Mouse (Mus musculus): ENCODE data around the gene Hacd4. TPM values are rescaled to one million over a fixed set of nuclear protein-coding genes. Genes with fewer than 3 reads are reported as not detected.
"Not testable (repeated sequence)": the region's sequence is repeated elsewhere in the genome, so short reads cannot be mapped to it uniquely, and the experiment has no call there.

The Hacd4 gene
- total and polyA plus RNA-seq, 2 experiments from 2014 or later, result 4.4 to 5.0 TPM

- no peak overlapping the region for H3K4me3 ChIP-seq (ENCODE audit: low read length)
- H3K4me2 ChIP-seq (ENCODE audit: low read depth, low read length), result no peak overlapping the region
- WGBS, result 70% methylated on average over 6 of the region's 6 CpGs
- DNase-seq (ENCODE audit: low spot score), result no peak
- H3K36me3 ChIP-seq (ENCODE audit: insufficient read depth, low read length), result peaks cover 13% of the 10 kb centered on the region; the same call in 1 of the 2 replicates
- no peak for TF ChIP-seq CTCF (IDR thresholded peaks at IDR 0.05; ENCODE audit: low read depth)
- ATAC-seq, result no peak
- H3K4me1 ChIP-seq (ENCODE audit: insufficient read depth, low read length), result no peaks in the 10 kb centered on the region
- no peak overlapping the region for H3K9ac ChIP-seq (replicated peaks; ENCODE audit: low read length)
- no peaks in the 10 kb centered on the region for H3K27me3 ChIP-seq (ENCODE audit: insufficient read depth, low read length)
- no peaks in the 10 kb centered on the region for H3K9me3 ChIP-seq (ENCODE audit: low read length)
- no peak overlapping the region for H3K27ac ChIP-seq
Measured at GRCm38 (mm10) chr4:88396995-88397521, 41.7 kb downstream of the Hacd4 start.

DNA sequence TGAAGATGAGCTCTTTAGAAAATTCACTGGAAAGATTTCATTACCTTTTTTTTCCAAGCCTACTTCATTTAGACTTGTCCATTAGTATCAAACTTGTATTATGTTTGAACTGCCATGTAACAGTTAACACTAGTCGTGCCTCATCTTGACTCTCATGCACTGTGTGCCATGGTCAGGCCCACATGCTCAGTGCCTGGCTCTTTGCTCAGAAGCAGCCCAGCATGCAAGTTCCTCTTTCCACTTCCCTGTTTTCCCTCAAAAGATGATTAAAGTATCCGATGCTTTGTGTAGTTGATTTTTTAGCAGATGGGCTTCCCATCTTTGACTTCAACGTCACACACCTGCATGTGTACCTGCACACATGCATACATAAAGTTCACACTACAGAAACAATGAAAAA lies 43.0 kb downstream of the Hacd4 start:
- Histone ChIP-seq H3K27ac (no peak overlapping the region), H3K27me3 (ENCODE audit: insufficient read depth, low read length) (no peaks in the 10 kb centered on the region), H3K4me3 (ENCODE audit: low read length) (no peak overlapping the region), H3K4me1 (ENCODE audit: insufficient read depth, low read length) (no peaks in the 10 kb centered on the region), H3K9me3 (ENCODE audit: low read length) (no peaks in the 10 kb centered on the region), H3K4me2 (ENCODE audit: low read depth, low read length) (no peak overlapping the region), H3K9ac (replicated peaks; ENCODE audit: low read length) (no peak overlapping the region), H3K36me3 (ENCODE audit: insufficient read depth, low read length) (peaks cover 13% of the 10 kb centered on the region; the same call in 1 of the 2 replicates)
- DNase-seq (ENCODE audit: low spot score), result no peak
- WGBS, result 95% methylated on average over 3 of the region's 3 CpGs
- TF ChIP-seq CTCF (IDR thresholded peaks at IDR 0.05; ENCODE audit: low read depth), result no peak
- ATAC-seq, result no peak

GRCm38 (mm10) chr4:88390596-88390995 lies 48.1 kb downstream of the Hacd4 start:
- not testable (repeated sequence) for H3K9ac ChIP-seq (replicated peaks; ENCODE audit: low read length); H3K4me2 ChIP-seq (ENCODE audit: low read depth, low read length); H3K36me3 ChIP-seq (ENCODE audit: insufficient read depth, low read length); H3K4me1 ChIP-seq (ENCODE audit: insufficient read depth, low read length); H3K27ac ChIP-seq; ATAC-seq; H3K9me3 ChIP-seq (ENCODE audit: low read length); H3K27me3 ChIP-seq (ENCODE audit: insufficient read depth, low read length); DNase-seq (ENCODE audit: low spot score); H3K4me3 ChIP-seq (ENCODE audit: low read length)
- WGBS, result 38% methylated on average over 1 of the region's 1 CpGs

- no peaks in the 10 kb centered on the region for H3K9me3 ChIP-seq (ENCODE audit: low read length)
- H3K4me1 ChIP-seq (ENCODE audit: insufficient read depth, low read length), result no peaks in the 10 kb centered on the region
- H3K36me3 ChIP-seq (ENCODE audit: insufficient read depth, low read length), result peaks cover 8% of the 10 kb centered on the region; the same call in 1 of the 2 replicates
- no peak overlapping the region for H3K9ac ChIP-seq (replicated peaks; ENCODE audit: low read length)
- no peaks in the 10 kb centered on the region for H3K27me3 ChIP-seq (ENCODE audit: insufficient read depth, low read length)
- DNase-seq (ENCODE audit: low spot score), result no peak
- no peak for TF ChIP-seq CTCF (IDR thresholded peaks at IDR 0.05; ENCODE audit: low read depth)
- H3K27ac ChIP-seq, result no peak overlapping the region
- ATAC-seq, result no peak
- H3K4me2 ChIP-seq (ENCODE audit: low read depth, low read length), result no peak overlapping the region
- no peak overlapping the region for H3K4me3 ChIP-seq (ENCODE audit: low read length)
- WGBS, result 86% methylated on average over 1 of the region's 1 CpGs
Measured at GRCm38 (mm10) chr4:88390036-88390435, 48.7 kb downstream of the Hacd4 start.

DNA sequence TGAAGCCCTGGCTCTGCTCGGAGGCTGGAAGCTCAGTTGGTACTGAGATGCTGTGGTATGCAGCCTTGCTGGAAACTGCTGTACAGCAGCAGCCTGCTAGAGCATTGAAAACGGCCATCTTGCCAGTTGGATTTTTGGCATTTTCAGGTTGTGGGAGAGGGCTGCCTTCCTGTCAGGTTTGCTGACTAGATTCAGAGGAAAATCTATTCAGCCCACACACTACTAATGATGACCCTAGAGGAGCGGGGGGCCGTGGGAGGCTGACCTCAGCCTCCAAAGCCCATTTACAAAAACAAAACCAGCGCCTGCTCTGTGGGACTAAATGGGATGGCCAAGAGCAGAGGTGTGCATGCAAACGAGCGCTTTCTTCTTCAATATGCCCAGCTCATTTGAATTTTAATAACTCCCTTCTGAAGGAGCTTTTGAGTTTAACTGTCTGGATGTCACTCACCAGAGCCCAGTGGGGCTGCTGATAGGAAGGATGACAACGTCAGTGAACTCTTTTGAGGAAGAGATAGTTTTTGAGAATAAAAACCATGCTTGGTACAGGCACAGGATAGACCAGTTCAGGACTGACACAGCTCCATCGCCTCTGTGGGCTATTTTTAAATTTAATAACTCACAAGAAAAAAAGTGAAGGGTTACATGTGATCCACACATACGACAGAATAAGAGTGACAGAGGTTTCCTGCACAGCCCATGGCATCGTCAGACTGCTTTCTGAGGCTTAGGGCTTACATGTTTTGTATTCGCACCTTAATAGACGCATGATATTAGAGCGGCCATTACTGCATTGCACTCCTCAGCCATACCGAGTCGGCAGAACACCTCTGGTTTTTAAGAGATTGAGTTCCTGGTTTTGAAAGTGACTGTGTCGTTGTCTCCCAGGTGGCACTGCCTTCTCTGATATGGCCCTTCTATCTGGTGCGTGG lies 66.2 kb downstream of the Hacd4 start:
- WGBS, result 48% methylated on average over 18 of the region's 18 CpGs
- TF ChIP-seq CTCF (IDR thresholded peaks at IDR 0.05; ENCODE audit: low read depth), result no peak
- no peak overlapping the region for H3K4me3 ChIP-seq (ENCODE audit: low read length)
- H3K27ac ChIP-seq, result no peak overlapping the region; the same call in 1 of the 2 replicates
- H3K36me3 ChIP-seq (ENCODE audit: insufficient read depth, low read length), result no peaks in the 10 kb centered on the region
- H3K9ac ChIP-seq (replicated peaks; ENCODE audit: low read length), result no peak overlapping the region
- no peaks in the 10 kb centered on the region for H3K4me1 ChIP-seq (ENCODE audit: insufficient read depth, low read length)
- H3K9me3 ChIP-seq (ENCODE audit: low read length), result no peaks in the 10 kb centered on the region
- no peak overlapping the region for H3K4me2 ChIP-seq (ENCODE audit: low read depth, low read length)
- no peaks in the 10 kb centered on the region for H3K27me3 ChIP-seq (ENCODE audit: insufficient read depth, low read length)
- ATAC-seq, result peak; percentile 40; the same call in 1 of the 2 replicates
- peak; percentile 29 for DNase-seq (ENCODE audit: low spot score)

DNA sequence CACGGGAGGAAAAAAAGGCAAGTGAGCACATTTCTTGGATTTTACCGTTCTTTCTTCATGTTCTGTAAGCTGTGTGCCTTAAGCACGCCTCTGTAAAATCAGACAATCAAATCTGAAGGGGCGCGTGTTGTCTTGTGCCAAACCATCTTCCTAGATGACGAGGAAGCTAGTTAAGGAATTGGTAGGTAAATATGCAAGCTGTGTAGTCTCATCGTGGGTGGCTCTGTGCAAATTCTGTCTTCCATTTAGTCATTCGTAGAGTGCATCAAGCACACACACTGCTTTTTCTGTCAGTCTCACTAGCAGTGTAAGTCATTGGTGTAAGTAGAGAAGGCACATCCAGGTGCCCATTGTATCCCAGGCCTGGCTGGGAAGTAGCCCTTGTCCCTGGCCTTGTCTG lies 67.9 kb downstream of the Hacd4 start:
- Histone ChIP-seq H3K4me1 (ENCODE audit: insufficient read depth, low read length) (no peaks in the 10 kb centered on the region), H3K4me2 (ENCODE audit: low read depth, low read length) (no peak overlapping the region), H3K9ac (replicated peaks; ENCODE audit: low read length) (no peak overlapping the region), H3K4me3 (ENCODE audit: low read length) (no peak overlapping the region), H3K36me3 (ENCODE audit: insufficient read depth, low read length) (no peaks in the 10 kb centered on the region), H3K27me3 (ENCODE audit: insufficient read depth, low read length) (no peaks in the 10 kb centered on the region), H3K27ac (no peak overlapping the region), H3K9me3 (ENCODE audit: low read length) (no peaks in the 10 kb centered on the region)
- DNase-seq (ENCODE audit: low spot score), result no peak
- no peak for TF ChIP-seq CTCF (IDR thresholded peaks at IDR 0.05; ENCODE audit: low read depth)
- WGBS, result 83% methylated on average over 8 of the region's 8 CpGs
- no peak for ATAC-seq

DNA sequence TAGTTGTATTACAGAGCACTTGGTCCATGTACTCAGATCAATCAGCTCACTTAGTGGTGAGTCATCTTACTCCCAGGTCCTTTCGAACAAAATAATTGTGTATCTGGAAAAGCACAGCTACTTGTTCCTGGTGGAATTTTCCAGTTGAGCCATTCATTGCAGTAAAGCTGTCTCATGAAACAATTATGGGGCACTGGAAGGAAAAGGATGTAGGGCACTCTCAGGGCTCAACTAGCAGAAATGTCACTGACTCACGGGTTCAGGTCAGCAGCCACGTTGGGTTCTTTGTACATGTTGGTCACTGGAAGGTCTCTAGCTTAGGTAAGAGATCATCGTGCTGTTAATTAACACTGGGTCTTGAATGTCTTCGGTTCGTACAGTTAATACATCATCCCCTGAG lies 68.8 kb downstream of the Hacd4 start:
- Histone ChIP-seq H3K9ac (replicated peaks; ENCODE audit: low read length) (no peak overlapping the region), H3K36me3 (ENCODE audit: insufficient read depth, low read length) (no peaks in the 10 kb centered on the region), H3K27ac (no peak overlapping the region), H3K4me2 (ENCODE audit: low read depth, low read length) (no peak overlapping the region), H3K9me3 (ENCODE audit: low read length) (no peaks in the 10 kb centered on the region), H3K27me3 (ENCODE audit: insufficient read depth, low read length) (no peaks in the 10 kb centered on the region), H3K4me3 (ENCODE audit: low read length) (no peak overlapping the region), H3K4me1 (ENCODE audit: insufficient read depth, low read length) (no peaks in the 10 kb centered on the region)
- no peak for TF ChIP-seq CTCF (IDR thresholded peaks at IDR 0.05; ENCODE audit: low read depth)
- WGBS, result 85% methylated on average over 6 of the region's 6 CpGs
- no peak for DNase-seq (ENCODE audit: low spot score)
- no peak for ATAC-seq
